Mouse (Mus musculus) olfactory bulb, adult 2 months (tissue): ENCODE data around the gene Iqck.

ENCODE experiments used
- CTCF ChIP-seq: fragments of 200-500 bp; IDR thresholded peaks from 2 replicates; pipeline ENCODE4 v1.5.1; 2012; ENCODE audit warnings: low read depth, mild to moderate bottlenecking, low read length, moderate library complexity; ENCODE audit not compliant: insufficient read depth
- POLR2A ChIP-seq: fragments of 200-500 bp; IDR thresholded peaks from 2 replicates; pipeline ENCODE4 v1.6.1; 2012; ENCODE audit warnings: mild to moderate bottlenecking, low read depth, low read length, moderate library complexity; ENCODE audit not compliant: insufficient read depth

DNA sequence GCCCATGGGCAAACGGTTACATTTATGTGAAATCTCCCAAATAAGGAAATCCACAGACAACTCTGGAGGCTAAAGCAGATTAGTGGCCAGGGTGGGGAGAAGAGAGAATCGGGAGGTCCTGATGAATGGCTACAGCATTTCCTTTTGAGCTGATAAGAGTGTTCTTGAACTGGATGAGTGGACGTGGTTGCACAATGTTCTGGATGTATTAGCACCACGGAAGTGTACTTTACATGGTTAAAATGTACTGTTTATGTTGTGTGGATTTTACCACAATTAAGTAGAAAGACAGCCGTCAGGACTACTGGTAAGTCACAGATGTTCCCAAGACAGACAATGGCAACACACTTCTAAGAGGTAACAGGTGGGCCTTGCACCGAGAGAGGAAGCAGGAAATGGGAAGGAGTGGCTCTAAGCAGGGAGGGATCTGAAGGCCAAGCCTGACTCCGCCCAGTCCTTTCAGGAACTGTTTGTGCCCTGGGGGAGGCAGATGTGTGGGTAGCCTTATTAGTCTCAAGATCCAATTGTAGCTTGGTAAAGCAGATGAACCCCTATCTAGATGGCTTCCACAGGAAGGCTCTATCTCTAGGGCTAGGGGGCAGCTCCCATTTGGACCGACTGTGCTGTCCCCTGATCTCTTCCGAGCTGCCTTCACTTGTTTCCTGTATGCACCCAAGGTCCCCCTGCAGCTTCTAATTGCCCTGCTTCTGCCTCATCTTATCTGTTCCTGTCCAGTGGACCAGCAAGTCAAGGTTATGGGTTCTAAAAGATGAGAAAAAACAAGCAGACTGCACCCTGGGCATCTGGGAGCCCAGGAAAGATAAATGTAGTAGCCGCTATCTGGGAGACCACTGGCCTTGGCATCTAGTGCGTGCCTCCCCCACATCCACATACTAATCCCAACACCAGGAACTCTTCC is 82.2 kb downstream of the Iqck start:
- no peak for TF ChIP-seq POLR2A
- no peak for TF ChIP-seq CTCF
